Mouse (Mus musculus): ENCODE results near the gene Ublcp1. TPM values are rescaled to one million over a fixed set of nuclear protein-coding genes. Genes with fewer than 3 reads are reported as not detected.

The Ublcp1 gene
- total RNA-seq, 2 experiments from 2014 or later: 36.4 to 41.5 TPM

- no peak for DNase-seq
Measured at GRCm38 (mm10) chr11:44414605-44415004, 55.7 kb downstream of the Ublcp1 start.

GRCm38 (mm10) chr11:44413371-44413770, 56.9 kb downstream of the Ublcp1 start:
- DNase-seq: no peak

- DNase-seq: no peak
Measured at GRCm38 (mm10) chr11:44412276-44412675, 58.0 kb downstream of the Ublcp1 start.

GRCm38 (mm10) chr11:44410413-44410812, 59.9 kb downstream of the Ublcp1 start:
- DNase-seq: no peak

GRCm38 (mm10) chr11:44408626-44409025, 61.7 kb downstream of the Ublcp1 start:
- no peak for DNase-seq

- DNase-seq: no peak
Measured at GRCm38 (mm10) chr11:44406457-44406856, 63.8 kb downstream of the Ublcp1 start.

GRCm38 (mm10) chr11:44405961-44406360, 64.3 kb downstream of the Ublcp1 start:
- DNase-seq: no peak

GRCm38 (mm10) chr11:44405113-44405512, 65.2 kb downstream of the Ublcp1 start:
- DNase-seq: no peak

Small RNAs within 50 kb of the gene (microRNA-seq; reads per million reads assigned to microRNA genes)
- 0 reads per million in 2 experiments for gene Gm22121

Other genes with a start within 250 kb of the Ublcp1 start
- not detected for gene Il12b, start 70.4 kb downstream of the Ublcp1 start, total RNA-seq (2021)
- 10 to 100 TPM; 30.0 TPM for gene Rnf145, start 48.5 kb upstream of the Ublcp1 start, total RNA-seq (2021)
- 10 to 100 TPM; 27.2 to 31.0 TPM for gene Ebf1, start 146.8 kb upstream of the Ublcp1 start, total RNA-seq (2021)

Measured in heart, postnatal 4 days (tissue).